Mouse (Mus musculus): ENCODE measurements at regions not wholly inside any gene's neighbourhood (a gene's known extent, or its start where the extent isn't known, plus 50 kb on each side); places are given as distances from the start of the nearest gene placed in this dataset.

GRCm38 (mm10) chr1:61576758-61577157 is 61.9 kb upstream of the Pard3b start:
- DNase-seq (ENCODE audit: low spot score): no peak

- no peak for DNase-seq (ENCODE audit: low spot score)
Measured at GRCm38 (mm10) chr1:61587251-61587650, 51.4 kb upstream of the Pard3b start.

Data from lung, postnatal 25 days (tissue).